Mouse (Mus musculus) midbrain, postnatal 0 days (tissue): Measurements from ENCODE around the gene Kcnj10. TPM values are rescaled to one million over a fixed set of nuclear protein-coding genes. Genes with fewer than 3 reads are reported as not detected.
A peak's percentile ranks its signal among the peaks of the same experiment; 100 is the strongest.

ENCODE experiments used
- ATAC-seq: fragments of 200-750 bp; cut with Nextera tagmentation; 2 replicates; pipeline ENCODE4 v1.8.0; 2017; ENCODE audit warnings: moderate number of reproducible peaks, mild to moderate bottlenecking, moderate TSS enrichment, moderate library complexity; ENCODE audit not compliant: low FRiP score
- DNase-seq: peaks from one replicate; pipeline ENCODE4 v3.0.0-alpha.2; 2015; ENCODE audit warnings: low spot score
- H3K27ac ChIP-seq: fragments of 300-500 bp; sonication (generic); 2 replicates; pipeline ENCODE4 v1.5.1; 2014; ENCODE audit warnings: low read depth, mild to moderate bottlenecking, low read length, mixed read lengths
- H3K27me3 ChIP-seq: fragments of 300-500 bp; sonication (generic); 2 replicates; pipeline ENCODE4 v1.6.1; 2014; ENCODE audit warnings: low read length, control low read depth, mixed read lengths; ENCODE audit not compliant: insufficient read depth
- H3K36me3 ChIP-seq: fragments of 300-500 bp; sonication (generic); 2 replicates; pipeline ENCODE4 v1.6.1; 2014; ENCODE audit warnings: low read length, control low read depth, mixed read lengths; ENCODE audit not compliant: insufficient read depth
- H3K4me1 ChIP-seq: fragments of 300-500 bp; sonication (generic); 2 replicates; pipeline ENCODE4 v1.6.1; 2014; ENCODE audit warnings: mild to moderate bottlenecking, control low read depth, antibody characterized with exemption, low read length, mixed read lengths; ENCODE audit not compliant: insufficient read depth
- H3K4me2 ChIP-seq: fragments of 300-500 bp; sonication (generic); 2 replicates; pipeline ENCODE4 v1.6.1; 2014; ENCODE audit warnings: low read depth, mild to moderate bottlenecking, low read length, mixed read lengths; ENCODE audit not compliant: poor library complexity, severe bottlenecking
- H3K4me3 ChIP-seq: fragments of 300-500 bp; sonication (generic); 2 replicates; pipeline ENCODE4 v1.5.1; 2014; ENCODE audit warnings: low read depth, mild to moderate bottlenecking, low read length, moderate library complexity
- H3K9ac ChIP-seq: fragments of 300-500 bp; sonication (generic); replicated peaks from 2 replicates; pipeline ENCODE4 v1.6.1; 2014; ENCODE audit warnings: mild to moderate bottlenecking, low read length, moderate library complexity, mixed read lengths; ENCODE audit not compliant: poor library complexity, severe bottlenecking
- H3K9me3 ChIP-seq: fragments of 300-500 bp; sonication (generic); 2 replicates; pipeline ENCODE4 v1.6.1; 2016; ENCODE audit warnings: low read length, control low read depth
- CTCF ChIP-seq: IDR thresholded peaks from 2 replicates; pipeline ENCODE4 v1.5.1; 2016; ENCODE audit warnings: antibody characterized with exemption, mild to moderate bottlenecking
- WGBS: fragments of 180-500 bp; shearing (Covaris S2); extraction: QIAGEN DNeasy Blood & Tissue Kit; methylation state at CpG from one replicate; pipeline ENCODE4 v1.1.7; 2014; 5-methylcytosine and 5-hydroxymethylcytosine counted together
- polyA plus RNA-seq: library from polyadenylated mRNA; unstranded; fragments of >200 nt; fragmentation: Nextera tagmentation; extraction: Ambion mirVana; gene quantifications from 2 replicates; pipeline ENCODE4 v1.2.1, GENCODE M21; 2015
- total RNA-seq: library from RNA; depleted of rRNA; stranded (reverse); fragments of >200 nt; gene quantifications from 2 replicates; pipeline ENCODE4 v1.2.3, GENCODE M21; 2014

Gene Kcnj10
- total and polyA plus RNA-seq, 2 experiments from 2014 or later: 3.9 to 6.6 TPM

GRCm38 (mm10) chr1:172304443-172304842, 36.6 kb upstream of the Kcnj10 start:
- Histone ChIP-seq H3K4me1 (0 out of 2 replicates have a peak, but pooled peaks cover 4% of the 10 kb centered on the region), H3K36me3 (no peaks in the 10 kb centered on the region), H3K4me2 (no peak overlapping the region), H3K27me3 (no peaks in the 10 kb centered on the region), H3K27ac (no peak overlapping the region), H3K4me3 (no peak overlapping the region), H3K9me3 (no peaks in the 10 kb centered on the region), H3K9ac (no peak overlapping the region)
- WGBS: 80% methylated on average over 6 of the region's 6 CpGs
- ATAC-seq (no peak), DNase-seq (no peak)
- no peak for TF ChIP-seq CTCF

DNA sequence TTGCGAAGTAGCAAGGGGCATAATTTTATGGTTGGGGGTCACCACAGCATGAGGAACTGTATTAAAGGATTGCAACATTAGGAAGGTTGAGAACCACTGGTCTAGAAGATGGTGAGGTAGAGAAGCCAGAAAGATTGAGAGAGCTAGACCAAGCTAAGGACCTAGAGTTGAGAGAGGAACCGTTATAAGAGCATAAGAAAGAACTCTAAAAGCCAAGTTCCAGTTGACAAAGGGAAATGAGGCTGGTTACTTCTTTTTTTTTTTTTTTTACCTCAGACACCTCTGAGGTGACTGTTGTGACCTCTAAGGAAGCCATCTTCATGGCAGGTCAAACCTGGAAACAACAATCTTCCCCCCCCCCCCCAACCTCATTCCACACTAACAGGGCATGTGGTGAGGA, 35.9 kb upstream of the Kcnj10 start:
- no peak for DNase-seq
- no peak overlapping the region for H3K9ac ChIP-seq
- H3K27ac ChIP-seq: no peak overlapping the region
- H3K27me3 ChIP-seq: no peaks in the 10 kb centered on the region
- WGBS: 95% methylated on average over 2 of the region's 2 CpGs
- no peak overlapping the region for H3K4me2 ChIP-seq
- no peak for TF ChIP-seq CTCF
- 0 out of 2 replicates have a peak, but pooled peaks cover 4% of the 10 kb centered on the region for H3K4me1 ChIP-seq
- H3K4me3 ChIP-seq: no peak overlapping the region
- no peaks in the 10 kb centered on the region for H3K9me3 ChIP-seq
- no peaks in the 10 kb centered on the region for H3K36me3 ChIP-seq
- no peak for ATAC-seq

DNA sequence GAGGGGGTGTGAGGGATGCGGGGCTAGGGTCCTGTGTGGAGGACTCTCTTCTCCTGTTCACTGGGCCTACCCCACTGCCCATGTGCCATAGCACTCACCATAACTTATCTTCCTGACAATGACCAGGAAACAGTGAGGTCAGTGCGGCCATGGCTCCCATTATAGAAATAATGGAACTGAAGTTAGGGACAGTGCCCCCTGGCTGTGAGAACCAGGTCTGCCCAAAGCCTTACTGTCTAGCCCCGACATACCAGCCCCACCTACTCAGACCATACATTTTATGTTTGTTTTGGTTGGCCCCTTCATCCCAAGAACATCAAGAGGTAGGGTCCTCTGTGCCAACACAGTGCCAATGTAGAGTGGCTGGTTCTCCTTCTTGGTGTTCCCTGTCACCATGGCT, 35.4 kb upstream of the Kcnj10 start:
- peak; percentile 32 for TF ChIP-seq CTCF
- Histone ChIP-seq H3K4me2 (no peak overlapping the region), H3K4me1 (0 out of 2 replicates have a peak, but pooled peaks cover 4% of the 10 kb centered on the region), H3K27ac (no peak overlapping the region), H3K36me3 (no peaks in the 10 kb centered on the region), H3K4me3 (no peak overlapping the region), H3K27me3 (no peaks in the 10 kb centered on the region), H3K9ac (no peak overlapping the region), H3K9me3 (no peaks in the 10 kb centered on the region)
- DNase-seq: no peak
- WGBS: 78% methylated on average over 3 of the region's 3 CpGs
- no peak for ATAC-seq

- H3K4me3 ChIP-seq: no peak overlapping the region
- H3K9me3 ChIP-seq: no peaks in the 10 kb centered on the region
- DNase-seq: no peak
- no peak overlapping the region for H3K4me2 ChIP-seq
- H3K27me3 ChIP-seq: no peaks in the 10 kb centered on the region
- no peaks in the 10 kb centered on the region for H3K4me1 ChIP-seq
- H3K27ac ChIP-seq: no peak overlapping the region
- no peak for TF ChIP-seq CTCF
- no peaks in the 10 kb centered on the region for H3K36me3 ChIP-seq
- no peak for ATAC-seq
- H3K9ac ChIP-seq: no peak overlapping the region
- WGBS: 82% methylated on average over 4 of the region's 4 CpGs
Observed at GRCm38 (mm10) chr1:172306196-172306595, 34.8 kb upstream of the Kcnj10 start.

GRCm38 (mm10) chr1:172306885-172307284, 34.1 kb upstream of the Kcnj10 start:
- DNase-seq (no peak), ATAC-seq (no peak)
- H3K27me3 ChIP-seq: no peaks in the 10 kb centered on the region
- no peaks in the 10 kb centered on the region for H3K4me1 ChIP-seq
- H3K9ac ChIP-seq: no peak overlapping the region
- no peak overlapping the region for H3K4me3 ChIP-seq
- 64% methylated on average over 6 of the region's 6 CpGs for WGBS
- H3K4me2 ChIP-seq: no peak overlapping the region
- H3K36me3 ChIP-seq: no peaks in the 10 kb centered on the region
- TF ChIP-seq CTCF: no peak
- H3K27ac ChIP-seq: peak overlapping the region; percentile 47; the same call in 1 of the 2 replicates
- no peaks in the 10 kb centered on the region for H3K9me3 ChIP-seq

DNA sequence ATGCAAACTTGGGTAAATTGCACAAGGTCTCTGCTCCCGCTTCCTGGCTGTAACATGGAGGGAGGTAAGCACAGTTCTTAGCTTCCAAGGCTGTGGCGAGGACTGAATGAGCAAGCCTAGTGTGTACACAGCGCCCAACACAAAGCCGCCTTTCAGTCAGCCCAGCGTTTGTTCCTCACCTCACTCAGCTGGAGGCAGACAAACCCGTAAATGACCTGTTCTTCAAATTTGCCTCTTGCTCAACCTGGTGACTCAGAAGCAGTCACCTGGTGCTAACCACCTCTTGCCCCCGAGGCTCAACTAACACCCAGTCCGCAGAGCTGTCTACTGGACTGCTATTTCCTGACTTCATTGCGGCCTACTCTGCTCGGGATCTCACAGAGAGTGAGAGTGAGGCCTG, 33.1 kb upstream of the Kcnj10 start:
- H3K4me3 ChIP-seq: no peak overlapping the region
- H3K36me3 ChIP-seq: no peaks in the 10 kb centered on the region
- no peaks in the 10 kb centered on the region for H3K9me3 ChIP-seq
- H3K27ac ChIP-seq: peak overlapping the region; percentile 39
- H3K4me1 ChIP-seq: no peaks in the 10 kb centered on the region
- no peak for DNase-seq
- no peak overlapping the region for H3K4me2 ChIP-seq
- no peaks in the 10 kb centered on the region for H3K27me3 ChIP-seq
- no peak for ATAC-seq
- WGBS: 66% methylated on average over 10 of the region's 10 CpGs
- no peak for TF ChIP-seq CTCF
- H3K9ac ChIP-seq: no peak overlapping the region
